Mouse (Mus musculus) heart, embryonic 15.5 days (tissue): ENCODE measurements around the gene Ret. TPM values are rescaled to one million over a fixed set of nuclear protein-coding genes. Genes with fewer than 3 reads are reported as not detected.

Source experiments
- polyA plus RNA-seq: library from polyadenylated mRNA; unstranded; fragments of >200 nt; fragmentation: Nextera tagmentation; extraction: Ambion mirVana; gene quantifications from 2 replicates; pipeline ENCODE4 v1.2.1, GENCODE M21; 2015

The Ret gene
- polyA plus RNA-seq, 1 experiment from 2014 or later, result 0.28 TPM

Other genes with a start within 250 kb of the Ret start
- gene Rasgef1a, start 186.3 kb downstream of the Ret start, polyA plus RNA-seq, result 0.53 and 0.65 TPM in 2 replicates
- gene Csgalnact2, start 58.6 kb downstream of the Ret start, polyA plus RNA-seq, result 10.7 and 10.8 TPM in 2 replicates
- gene Bms1, start 221.8 kb upstream of the Ret start, polyA plus RNA-seq, result 17.3 and 21.9 TPM in 2 replicates